Mouse (Mus musculus) left cerebral cortex, adult 8-10 months (tissue): ENCODE measurements at regions not wholly inside any gene's neighbourhood (a gene's known extent, or its start where the extent isn't known, plus 50 kb on each side); places are given as distances from the start of the nearest gene placed in this dataset.
"Not testable (repeated sequence)": the region's sequence is repeated elsewhere in the genome, so short reads cannot be mapped to it uniquely, and the experiment has no call there.

ENCODE experiments used
- DNase-seq, 2 experiments: peaks; one replicate each; pipeline ENCODE4 v3.0.0; 2022; ENCODE audit warnings: low spot score in 2 of 2
- microRNA-seq, 2 experiments: library from miRNA; unstranded; fragments of <30 nt; microRNA quantifications; one replicate each; pipeline ENCODE4 v1.2.0; 2022

DNA sequence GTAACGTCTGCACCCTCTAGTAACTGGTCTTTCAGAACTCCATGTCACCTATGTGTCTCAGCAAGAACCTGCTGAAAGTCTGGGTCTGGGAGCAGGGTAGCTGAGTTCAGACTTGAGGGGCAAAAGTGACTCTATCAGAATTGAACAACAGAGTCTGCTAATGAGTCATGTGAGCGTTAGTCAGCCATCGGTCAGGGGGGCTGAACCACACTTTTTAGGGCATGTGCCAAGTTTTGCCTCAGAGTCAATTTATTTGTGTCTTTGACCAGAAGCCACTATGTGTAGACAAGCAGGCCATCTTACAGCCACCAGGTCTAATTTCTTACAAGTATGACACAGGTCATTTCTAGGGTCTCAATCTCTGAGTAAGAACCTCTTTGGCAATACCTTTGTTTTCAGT lies 115.9 kb upstream of the Gm11146 start:
- not testable (repeated sequence) for DNase-seq

DNA sequence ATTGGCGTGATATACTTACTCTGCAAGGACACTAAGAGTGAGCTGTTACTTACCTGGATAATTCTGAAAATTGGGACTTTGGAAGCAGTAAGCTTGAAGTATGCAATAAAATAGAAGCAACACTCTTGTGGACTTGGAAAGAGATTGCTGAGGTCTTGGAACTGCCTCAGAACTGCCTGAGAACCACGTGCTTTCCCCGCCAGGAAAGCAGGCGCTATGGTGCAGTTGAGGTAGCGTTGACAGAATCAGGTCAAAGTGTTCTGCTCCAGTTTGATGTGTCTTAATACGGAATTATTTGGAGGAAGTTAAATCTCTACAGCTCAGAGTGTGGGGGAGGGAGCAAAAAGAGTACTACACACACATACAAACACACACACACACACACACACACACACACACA lies 102.8 kb upstream of the Gm11146 start:
- DNase-seq = peak in 1 of 2 experiments; percentile 28

DNA sequence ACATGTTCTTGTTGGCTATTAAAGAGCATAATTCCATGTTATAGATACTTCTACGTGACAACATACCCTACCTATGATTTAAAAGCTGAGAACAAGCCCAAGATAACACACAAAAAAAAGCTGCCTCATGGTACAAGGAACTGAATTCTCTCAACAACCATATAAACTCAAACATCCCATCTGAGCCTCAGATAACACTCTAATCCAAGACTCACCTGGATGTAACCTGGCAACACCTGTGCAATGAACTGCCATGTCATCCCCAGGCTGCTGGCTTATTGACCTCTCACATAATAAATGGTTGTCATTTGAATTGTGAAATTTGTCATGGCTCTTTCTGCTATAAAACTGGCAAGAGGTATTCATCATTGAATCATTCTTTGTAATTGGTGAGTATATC lies 93.5 kb upstream of the Gm11146 start:
- DNase-seq = no peak

DNA sequence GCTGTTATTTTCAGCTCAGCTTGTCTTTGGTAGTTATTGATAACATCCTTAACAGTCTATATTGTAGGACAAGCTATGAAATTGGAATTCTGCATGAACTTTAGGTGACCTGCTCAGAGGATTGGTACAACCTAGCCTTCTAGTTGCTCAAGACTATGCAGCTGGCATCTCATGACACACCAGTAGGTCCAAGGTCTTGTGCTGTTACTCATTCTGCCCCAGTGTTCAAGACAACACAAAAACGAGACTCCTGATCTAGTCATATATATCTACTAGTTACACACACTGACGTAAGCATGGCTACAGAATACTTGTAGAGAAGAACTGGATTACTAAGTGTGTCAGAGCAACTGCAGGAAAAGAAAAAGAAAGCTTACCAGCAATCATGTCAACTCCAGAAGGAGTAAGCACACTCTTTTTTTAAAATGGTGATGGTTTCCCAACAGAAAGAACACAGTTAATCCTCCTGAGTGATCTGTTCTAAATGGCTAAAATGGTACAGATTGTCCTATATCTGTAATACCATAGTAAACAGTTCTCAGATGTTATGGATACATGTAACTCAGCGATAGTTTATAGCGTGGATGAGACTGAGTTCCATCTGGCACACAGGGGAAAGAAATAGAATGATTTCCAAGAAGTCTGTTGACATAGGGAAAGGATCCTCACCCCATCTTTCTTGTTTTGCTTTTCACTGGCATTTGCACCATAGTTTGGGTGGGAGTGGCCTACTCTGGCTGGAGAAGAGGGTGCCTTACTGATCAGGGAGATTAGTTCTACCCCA lies 85.4 kb upstream of the Gm11146 start:
- DNase-seq = no peak

DNA sequence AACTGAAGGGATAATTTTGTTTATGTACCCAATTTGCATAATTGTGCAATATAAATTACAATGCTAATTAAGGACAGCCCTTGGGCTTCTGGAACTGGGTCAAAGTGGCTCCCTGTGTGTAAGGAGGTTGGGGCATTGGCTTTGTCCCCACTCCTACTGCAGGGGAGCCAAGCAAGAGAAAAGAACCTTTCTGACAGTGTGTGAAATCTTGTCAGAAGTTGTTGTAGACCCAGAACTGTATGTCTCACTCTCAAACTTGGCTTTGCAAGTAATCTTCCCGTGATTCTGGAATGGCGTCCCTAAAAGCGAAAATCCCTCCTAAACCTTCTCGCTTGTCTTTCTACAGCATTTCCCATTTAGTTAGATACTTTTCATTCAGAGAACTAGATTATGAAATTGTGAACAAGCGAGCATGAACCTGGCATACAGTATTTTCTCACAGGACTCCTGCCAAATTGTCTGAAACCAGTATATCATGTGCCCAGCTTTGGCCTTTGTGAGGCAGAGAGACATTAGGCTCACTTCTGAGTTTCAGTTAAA lies 83.8 kb upstream of the Gm11146 start:
- no peak for DNase-seq

DNA sequence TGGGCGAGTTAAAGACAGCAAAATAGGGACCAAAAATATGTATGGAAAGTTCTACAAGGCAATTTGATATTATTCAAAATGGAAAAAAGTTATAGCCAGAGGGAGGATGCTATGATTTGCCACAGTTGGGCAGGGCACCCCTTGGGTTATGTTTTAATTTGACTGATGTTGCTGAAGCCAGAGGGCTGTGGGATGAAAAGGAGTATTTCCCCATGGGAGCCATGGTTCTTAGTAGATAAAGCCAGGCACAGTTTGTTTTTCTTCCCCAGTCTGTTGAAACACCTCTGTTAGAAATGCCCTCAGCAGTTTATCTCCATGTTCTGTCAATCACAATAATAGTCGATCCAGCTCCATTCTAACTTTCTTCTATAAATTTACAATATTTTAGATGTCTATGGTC lies 82.6 kb upstream of the Gm11146 start:
- no peak for DNase-seq

DNA sequence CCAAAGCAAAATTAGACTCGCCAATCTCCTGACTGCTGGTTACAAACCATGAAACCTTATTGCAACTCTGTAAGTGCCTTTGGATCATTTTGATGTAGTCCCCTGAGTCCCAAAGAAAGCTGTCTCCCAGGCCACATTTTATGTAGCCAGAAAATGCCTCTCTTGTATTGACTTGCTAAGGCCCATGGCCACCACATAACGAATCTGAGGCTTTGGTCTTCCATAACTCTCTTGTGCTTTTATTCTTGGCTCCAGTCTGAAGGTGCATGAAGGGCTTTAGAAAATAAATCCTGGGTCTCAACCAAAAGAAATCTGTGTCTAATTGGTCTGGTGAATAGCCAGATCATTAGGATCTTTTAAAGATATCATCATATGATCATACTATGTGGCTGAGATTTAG lies 77.3 kb upstream of the Gm11146 start:
- DNase-seq = no peak

DNA sequence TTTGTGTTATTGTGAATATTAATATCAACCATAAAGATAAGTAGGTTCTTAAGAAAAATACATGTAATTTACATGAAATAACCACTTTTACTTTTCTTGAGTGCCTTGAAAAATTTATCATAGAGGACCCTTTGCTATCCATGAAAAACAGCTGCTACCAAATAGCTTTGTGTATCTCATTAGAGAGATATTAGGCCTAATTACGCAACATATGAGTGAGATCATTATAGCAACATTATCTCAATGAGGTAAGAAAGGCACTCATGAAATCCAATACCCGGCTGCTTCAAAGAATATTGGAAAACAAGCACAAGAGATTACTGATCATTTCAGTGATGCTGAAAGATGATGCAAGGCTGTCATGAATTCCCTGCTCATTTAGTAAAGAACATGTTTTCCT lies 74.9 kb upstream of the Gm11146 start:
- DNase-seq = no peak

DNA sequence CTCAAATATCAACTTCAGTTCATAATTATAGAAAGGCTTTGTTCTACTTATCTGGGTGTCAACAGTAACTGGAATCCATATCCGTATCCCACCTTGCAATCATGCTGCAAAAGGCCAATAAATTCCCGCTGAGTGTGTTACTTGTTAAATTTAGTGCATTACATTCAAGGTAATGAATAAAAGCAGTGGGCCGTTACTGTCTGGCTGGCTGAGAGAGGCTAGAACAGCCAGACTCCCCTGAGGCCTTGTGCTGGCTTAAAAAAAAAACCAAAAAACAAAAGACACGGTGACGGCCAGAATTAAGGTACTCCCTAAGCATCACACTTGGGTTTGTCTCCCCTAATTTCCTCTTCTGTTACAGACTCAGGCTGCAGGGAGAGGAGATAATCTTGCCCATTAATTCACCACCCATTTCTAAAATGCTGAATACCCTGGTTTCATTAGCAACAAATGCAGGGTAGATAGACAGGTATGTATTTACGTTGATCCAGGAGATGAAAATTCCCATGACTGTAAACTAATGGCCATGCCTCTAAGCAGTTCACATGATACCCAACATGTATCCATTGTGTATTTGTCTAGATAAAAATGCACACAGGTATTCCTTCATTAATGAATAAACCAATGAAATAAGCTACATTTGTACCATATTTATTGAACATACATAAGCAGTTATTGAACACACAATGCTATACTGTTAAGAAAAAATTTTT lies 74.1 kb upstream of the Gm11146 start:
- no peak for DNase-seq

DNA sequence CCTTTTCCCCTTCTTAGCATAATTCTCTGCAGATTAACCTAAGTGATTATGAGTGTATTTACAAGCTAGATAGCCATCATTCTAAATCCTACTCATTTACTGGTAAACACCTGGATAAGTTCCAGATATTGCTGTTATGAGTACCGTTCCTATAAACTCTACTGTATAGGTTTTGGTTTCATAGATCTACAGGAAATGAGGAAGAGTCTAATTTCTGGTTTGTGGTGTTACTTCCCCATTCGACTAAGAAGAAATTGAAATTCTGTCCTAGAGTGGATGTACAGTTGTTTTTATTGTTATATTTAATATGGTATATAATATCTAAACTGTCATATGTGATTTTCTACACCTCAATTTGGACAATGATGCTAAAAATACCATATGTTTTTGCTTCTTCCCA lies 69.4 kb upstream of the Gm11146 start:
- DNase-seq = no peak

DNA sequence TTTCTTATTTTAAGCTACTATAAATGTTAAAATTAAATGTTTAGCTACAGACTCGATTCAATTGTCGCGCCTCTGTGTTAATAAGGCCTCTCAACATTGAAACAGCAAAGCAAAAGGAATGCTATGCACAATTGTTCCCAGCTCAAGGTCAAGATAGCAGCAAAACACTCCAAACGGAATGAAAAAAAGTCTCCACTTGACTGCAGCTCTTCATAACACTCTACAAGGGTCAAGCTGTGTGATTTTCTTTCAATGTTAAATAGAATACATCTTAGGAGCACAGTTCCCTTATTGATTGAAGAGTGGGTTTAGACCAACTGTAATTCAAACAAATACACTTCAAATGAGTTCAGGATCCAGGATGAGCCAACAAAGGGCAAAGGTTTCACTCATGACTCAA lies 63.9 kb upstream of the Gm11146 start:
- DNase-seq = no peak

DNA sequence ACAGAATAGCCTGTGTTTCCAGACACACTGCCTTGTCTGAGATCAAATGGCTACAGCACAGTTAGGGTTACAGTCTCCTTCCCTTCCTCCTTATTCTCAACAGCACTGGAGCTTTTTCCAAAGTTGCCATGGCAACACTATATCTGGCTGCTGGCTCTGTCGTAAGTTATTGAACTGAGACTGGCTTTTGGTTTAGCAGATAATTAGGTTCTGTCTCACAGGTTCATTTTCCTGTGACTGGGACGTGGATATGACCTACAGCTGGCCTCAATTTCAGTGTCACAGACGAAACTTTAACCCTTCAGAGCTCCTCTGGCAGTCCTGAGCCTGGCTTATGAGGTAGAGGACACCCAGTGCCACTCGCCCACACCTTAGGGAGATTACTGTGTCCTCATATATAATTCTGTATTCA lies 60.2 kb upstream of the Gm11146 start:
- DNase-seq = peak in 1 of 2 experiments; percentile 65

DNA sequence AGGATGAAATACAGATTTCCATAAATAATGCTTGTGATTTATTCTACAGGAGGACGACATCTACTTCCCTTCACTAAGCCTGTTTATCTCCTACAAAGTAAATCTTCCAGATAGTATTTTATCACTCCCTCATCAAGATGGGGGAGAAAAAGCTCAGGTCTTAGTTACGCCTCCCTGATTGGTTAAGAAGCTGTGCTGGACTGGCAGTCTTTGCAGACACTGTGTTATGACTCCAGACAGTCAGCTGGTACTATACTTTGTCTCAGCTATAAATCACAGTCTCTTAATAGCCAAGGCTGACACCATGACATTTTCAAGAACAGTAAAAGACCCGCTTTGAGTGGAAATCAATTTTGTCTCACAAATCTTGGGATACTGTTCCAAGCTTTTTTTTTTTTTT lies 51.4 kb upstream of the Gm11146 start:
- no peak for DNase-seq

Small RNAs in the stretch of these regions (microRNA-seq; reads per million reads assigned to microRNA genes)
- 0 reads per million in 2 experiments for gene Gm25025
